Mouse (Mus musculus) layer of hippocampus, adult 8-10 months (tissue): ENCODE measurements around the gene Entpd1. TPM values are rescaled to one million over a fixed set of nuclear protein-coding genes. Genes with fewer than 3 reads are reported as not detected.

Source experiments
- total RNA-seq, 4 experiments: library from RNA; stranded (reverse); gene quantifications; 2 replicates each; pipeline ENCODE4 v1.2.4; 2022

The Entpd1 gene
- total RNA-seq, 4 experiments from 2014 or later: 16.0 to 32.9 (median 21.3) TPM

Other genes starting within 250 kb of the Entpd1 start
- gene Sorbs1, start 98.6 kb upstream of the Entpd1 start, total RNA-seq: 100 to 1,000 TPM; 208 to 272 (median 239) TPM
- 10 to 100 TPM; 19.9 to 29.8 (median 26.1) TPM for gene Aldh18a1, start 23.9 kb upstream of the Entpd1 start, total RNA-seq
- 10 to 100 TPM; 17.7 to 19.5 (median 18.8) TPM for gene Tctn3, start 133 bp upstream of the Entpd1 start, total RNA-seq
- 1 to 10 TPM in 1 of 4 experiments, under 1 TPM in 3; 0.31 to 1.5 (median 0.56) TPM for gene Cc2d2b, start 136.4 kb downstream of the Entpd1 start, total RNA-seq
- 1 to 10 TPM; 6.8 to 7.9 (median 7.4) TPM for gene Ccnj, start 218.9 kb downstream of the Entpd1 start, total RNA-seq